Mouse (Mus musculus) kidney, adult 9 months (tissue): ENCODE measurements around the gene Hopx.

Experiments
- DNase-seq: peaks from one replicate; pipeline ENCODE4 v3.0.0; 2022

The Hopx gene

GRCm38 (mm10) chr5:77114817-77115731 lies at the start of gene Hopx:
Hopx (minus strand) TSS chr5:77115121.
- DNase-seq, result peak; percentile 77

GRCm38 (mm10) chr5:77163597-77163996 lies 48.7 kb upstream of the Hopx start:
- no peak for DNase-seq

GRCm38 (mm10) chr5:77162566-77162965 lies 47.6 kb upstream of the Hopx start:
- no peak for DNase-seq

GRCm38 (mm10) chr5:77157777-77158540 lies 43.0 kb upstream of the Hopx start:
- no peak for DNase-seq

- no peak for DNase-seq
These were observed 42.0 kb upstream of the Hopx start for GRCm38 (mm10) chr5:77156938-77157337.

- no peak for DNase-seq
These were observed 40.6 kb upstream of the Hopx start for GRCm38 (mm10) chr5:77155526-77155925.

- DNase-seq, result no peak
These were observed 39.9 kb upstream of the Hopx start for GRCm38 (mm10) chr5:77154812-77155211.

GRCm38 (mm10) chr5:77151738-77152137 lies 36.8 kb upstream of the Hopx start:
- DNase-seq, result no peak

- DNase-seq, result no peak
These were observed 36.2 kb upstream of the Hopx start for GRCm38 (mm10) chr5:77151075-77151474.

GRCm38 (mm10) chr5:77148021-77148621 lies 33.2 kb upstream of the Hopx start:
- DNase-seq, result no peak

GRCm38 (mm10) chr5:77146459-77147170 lies 31.7 kb upstream of the Hopx start:
- DNase-seq, result no peak

- DNase-seq, result no peak
These were observed 29.7 kb upstream of the Hopx start for GRCm38 (mm10) chr5:77144647-77145046.

- DNase-seq, result no peak
These were observed 28.2 kb upstream of the Hopx start for GRCm38 (mm10) chr5:77143076-77143475.

GRCm38 (mm10) chr5:77141336-77141735 lies 26.4 kb upstream of the Hopx start:
- DNase-seq, result no peak

GRCm38 (mm10) chr5:77140861-77141260 lies 25.9 kb upstream of the Hopx start:
- no peak for DNase-seq

- DNase-seq, result no peak
These were observed 25.2 kb upstream of the Hopx start for GRCm38 (mm10) chr5:77140108-77140507.

GRCm38 (mm10) chr5:77137701-77138265 lies 22.9 kb upstream of the Hopx start:
- DNase-seq, result peak; percentile 52

GRCm38 (mm10) chr5:77136684-77137224 lies 21.8 kb upstream of the Hopx start:
- peak; percentile 43 for DNase-seq

GRCm38 (mm10) chr5:77134961-77135360 lies 20.0 kb upstream of the Hopx start:
- DNase-seq, result no peak

- DNase-seq, result no peak
These were observed 19.5 kb upstream of the Hopx start for GRCm38 (mm10) chr5:77134465-77134864.

GRCm38 (mm10) chr5:77133960-77134359 lies 19.0 kb upstream of the Hopx start:
- no peak for DNase-seq

- peak; percentile 79 for DNase-seq
These were observed 17.7 kb upstream of the Hopx start for GRCm38 (mm10) chr5:77132457-77133135.
